Mouse (Mus musculus): ENCODE data around the gene Gm17019. TPM values are rescaled to one million over a fixed set of nuclear protein-coding genes. Genes with fewer than 3 reads are reported as not detected.

Gene Gm17019
- polyA plus RNA-seq (2012; fragmentation: generic; extraction: Trizol): not detected

DNA sequence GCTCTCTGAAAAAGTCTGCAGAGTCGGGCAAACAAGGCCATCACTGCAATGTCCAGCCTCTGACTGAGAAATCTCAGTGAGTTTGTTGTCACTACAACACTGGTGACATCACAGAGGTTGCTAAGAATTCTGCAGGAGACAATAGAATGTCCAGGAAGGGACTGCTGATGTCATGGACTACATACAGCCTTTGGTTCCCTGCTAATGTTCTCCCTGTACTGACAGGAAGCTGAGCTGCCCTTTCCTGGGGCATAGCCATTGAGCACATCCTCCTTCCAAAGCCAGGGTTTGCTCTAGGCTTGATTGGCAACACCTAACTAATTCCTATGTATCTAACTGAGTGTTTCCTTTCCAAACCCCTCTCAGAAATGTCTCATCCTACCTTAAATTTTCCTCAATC, at the start of gene Gm17019:
Gene Gm17019 (minus strand): TSS at position 101 of the 400 bp plus-strand sequence.

Other genes starting within 250 kb of the Gm17019 start
- gene Gm9758, start 118.1 kb downstream of the Gm17019 start, polyA plus RNA-seq (2012; fragmentation: generic; extraction: Trizol): not detected
- not detected for gene Speer4e, start 94.6 kb downstream of the Gm17019 start, polyA plus RNA-seq (2012; fragmentation: generic; extraction: Trizol)
- not detected for gene Gm10354, start 54.1 kb downstream of the Gm17019 start, polyA plus RNA-seq (2012; fragmentation: generic; extraction: Trizol)